Mouse (Mus musculus) CH12.LX (cell line): Measurements from ENCODE around the gene Nepro.

ENCODE experiments used
- CHD1 ChIP-seq: IDR thresholded peaks from 2 replicates; pipeline ENCODE4 v1.6.1; 2012; ENCODE audit warnings: low read depth, low read length, improper control_type of control experiment, inconsistent platforms
- CHD2 ChIP-seq: IDR thresholded peaks from 2 replicates; pipeline ENCODE4 v1.6.1; 2011; ENCODE audit warnings: low read length, improper control_type of control experiment
- CTCF ChIP-seq, 2 experiments: IDR thresholded peaks in 1 of 2; conservative IDR thresholded peaks in 1 of 2; 2 replicates each; pipeline ENCODE4 v1.5.1; 2011 to 2012; ENCODE audit warnings: low read depth in 2 of 2, low read length in 2 of 2, improper control_type of control experiment in 1 of 2, inconsistent platforms in 1 of 2, mild to moderate bottlenecking in 1 of 2, moderate library complexity in 1 of 2
- GABPA ChIP-seq: IDR thresholded peaks from 2 replicates; pipeline ENCODE4 v1.6.1; 2012; ENCODE audit warnings: low read depth, low read length, improper control_type of control experiment, inconsistent platforms; ENCODE audit not compliant: insufficient replicate concordance
- HCFC1 ChIP-seq: IDR thresholded peaks from 2 replicates; pipeline ENCODE4 v1.6.1; 2012; ENCODE audit warnings: low read depth, mild to moderate bottlenecking, inconsistent platforms, low read length, improper control_type of control experiment
- MAFK ChIP-seq: IDR thresholded peaks from 2 replicates; pipeline ENCODE4 v1.6.1; 2011; ENCODE audit warnings: low read length, improper control_type of control experiment; ENCODE audit not compliant: insufficient replicate concordance
- MAX ChIP-seq: IDR thresholded peaks from 2 replicates; pipeline ENCODE4 v1.6.1; 2011; ENCODE audit warnings: low read length, improper control_type of control experiment
- MEF2A ChIP-seq: IDR thresholded peaks from 2 replicates; pipeline ENCODE4 v1.6.1; 2014; ENCODE audit warnings: low read depth, mild to moderate bottlenecking, inconsistent platforms, low read length, improper control_type of control experiment, borderline replicate concordance
- MXI1 ChIP-seq: IDR thresholded peaks from 2 replicates; pipeline ENCODE4 v1.6.1; 2011; ENCODE audit warnings: mild to moderate bottlenecking, low read depth, low read length, improper control_type of control experiment
- POLR2A ChIP-seq: IDR thresholded peaks from 2 replicates; pipeline ENCODE4 v1.6.1; 2011; ENCODE audit warnings: low read depth, mild to moderate bottlenecking, improper control_type of control experiment, low read length
- ZC3H11A ChIP-seq: IDR thresholded peaks from 2 replicates; pipeline ENCODE4 v1.6.1; 2012; ENCODE audit warnings: low read depth, mild to moderate bottlenecking, inconsistent platforms, low read length, improper control_type of control experiment
- ZKSCAN1 ChIP-seq: IDR thresholded peaks from 2 replicates; pipeline ENCODE4 v1.6.1; 2012; ENCODE audit warnings: low read depth, inconsistent platforms, low read length, improper control_type of control experiment, borderline replicate concordance
- ZNF384 ChIP-seq: IDR thresholded peaks from 2 replicates; pipeline ENCODE4 v1.6.1; 2012; ENCODE audit warnings: low read depth, low read length, improper control_type of control experiment, inconsistent platforms

DNA sequence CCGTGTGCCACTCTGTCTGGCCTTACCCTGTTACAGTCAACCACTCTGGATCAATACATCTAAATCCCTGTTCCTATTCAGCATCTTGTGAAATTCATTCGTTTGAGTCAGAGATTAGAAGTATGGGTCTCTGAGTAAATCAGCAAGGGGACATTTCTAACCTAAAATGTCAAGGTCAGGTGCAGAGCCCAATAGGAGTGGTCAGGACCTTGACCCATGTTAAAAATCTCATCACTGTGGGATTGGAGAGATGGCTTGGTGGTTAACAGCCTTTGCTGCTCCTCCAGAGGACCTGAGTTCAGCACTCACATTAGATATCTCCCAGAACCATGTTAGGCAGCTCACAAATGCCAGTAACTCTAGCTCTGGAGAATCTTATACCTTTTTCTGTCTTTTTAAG, 33.6 kb upstream of the Nepro start:
- TF ChIP-seq MAX (no peak), CTCF (conservative IDR thresholded peaks at IDR 0.05 in 1 of 2, IDR thresholded peaks at IDR 0.05 in 1 of 2; ENCODE audit: low read depth in 2 of 2, low read length in 2 of 2) (no peak), MEF2A (no peak), ZNF384 (no peak), CHD2 (no peak), MAFK (no peak), GABPA (no peak), MXI1 (no peak), POLR2A (no peak), CHD1 (no peak), ZC3H11A (no peak), HCFC1 (no peak), ZKSCAN1 (no peak)
